Mouse (Mus musculus): ENCODE measurements around the gene Retsat.

DNA sequence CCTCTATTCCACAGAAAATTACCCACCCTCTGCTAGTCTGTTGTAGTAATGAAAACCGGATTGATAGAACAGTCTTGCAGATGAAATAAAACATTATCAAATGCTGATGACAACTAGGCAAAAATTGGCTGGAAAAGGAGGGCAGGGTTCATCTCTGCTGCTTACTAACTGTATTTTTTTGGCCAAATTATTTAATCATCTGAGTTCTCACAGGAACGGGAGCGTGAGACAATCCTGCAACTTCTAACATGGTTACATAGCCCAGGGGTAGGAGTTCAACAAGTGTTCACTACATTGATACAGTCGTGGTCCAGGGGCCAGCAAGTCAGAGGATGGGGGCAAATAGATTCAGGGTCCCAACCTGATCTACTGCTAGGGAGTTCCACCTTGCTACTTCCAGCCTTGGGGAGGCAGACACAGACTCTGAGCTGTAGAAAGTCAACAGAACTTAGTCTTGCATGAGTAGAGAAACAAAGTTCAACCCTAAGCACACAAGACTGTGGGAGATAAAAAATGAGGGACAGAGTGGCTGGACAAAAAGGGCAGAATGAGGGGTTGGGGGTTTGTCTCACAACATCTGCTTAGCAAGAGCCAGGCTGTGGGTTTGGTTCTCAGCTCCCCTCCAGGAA is 14.9 kb upstream of the Retsat start:
- TF ChIP-seq CTCF (IDR thresholded peaks at IDR 0.05; ENCODE audit: borderline replicate concordance, insufficient read depth, low read depth, low read length) = no peak
- TF ChIP-seq POLR2A (IDR thresholded peaks at IDR 0.05; ENCODE audit: borderline replicate concordance, insufficient read depth, low read length) = no peak

All from cerebellum, adult 2 months (tissue).